Mouse (Mus musculus): ENCODE data around the gene Gm14685.
"Not testable (repeated sequence)": the region's sequence is repeated elsewhere in the genome, so short reads cannot be mapped to it uniquely, and the experiment has no call there.

Gene Gm14685

GRCm38 (mm10) chrX:73116747-73117146 is at the start of gene Gm14685:
Gene Gm14685, plus strand, starts transcription at chrX:73117047.
- in situ Hi-C loops (cut with MboI, MseI) = not testable (repeated sequence)

- in situ Hi-C loops (cut with MboI, MseI) = loop anchor here (5.0 kb wide), 1 partner anchor 1645 kb away; no protein-coding TSS in a partner anchor
Observed at GRCm38 (mm10) chrX:73082267-73083055, 34.4 kb upstream of the Gm14685 start, which contains the start of gene Xlr4a. Gene Xlr4a, minus strand, starts transcription at chrX:73082478.

- in situ Hi-C loops (cut with MboI, MseI) = loop anchor here (5.0 to 10.0 kb wide), 2 partner anchors 1598 to 1810 kb away; no protein-coding TSS in a partner anchor
Observed at GRCm38 (mm10) chrX:73096941-73097508, 19.8 kb upstream of the Gm14685 start, which contains the start of gene Xlr3a. Gene Xlr3a, minus strand, starts transcription at chrX:73097095.

- in situ Hi-C loops (cut with MboI, MseI) = not testable (repeated sequence)
Observed at GRCm38 (mm10) chrX:73122859-73123829, 6.3 kb downstream of the Gm14685 start.

GRCm38 (mm10) chrX:73143218-73143618 is 26.4 kb downstream of the Gm14685 start:
- in situ Hi-C loops (cut with MboI, MseI) = not testable (repeated sequence)

GRCm38 (mm10) chrX:73148496-73148895 is 31.6 kb downstream of the Gm14685 start, which contains the start of gene Xlr5b:
Gene Xlr5b, plus strand, starts transcription at chrX:73148796.
- in situ Hi-C loops (cut with MboI, MseI) = not testable (repeated sequence)

- in situ Hi-C loops (cut with MboI, MseI) = not testable (repeated sequence)
Observed at GRCm38 (mm10) chrX:73149350-73149749, 32.5 kb downstream of the Gm14685 start, which contains the start of gene DXBay18. Gene DXBay18, minus strand, starts transcription at chrX:73149450.

- in situ Hi-C loops (cut with MboI, MseI) = not testable (repeated sequence)
Observed at GRCm38 (mm10) chrX:73176889-73177288, 60.0 kb downstream of the Gm14685 start, which contains the start of gene Spin2d. Gene Spin2d, minus strand, starts transcription at chrX:73176989.
